Mouse (Mus musculus) spleen, adult 2 months (tissue): ENCODE results near the gene Tmem131. TPM values are rescaled to one million over a fixed set of nuclear protein-coding genes. Genes with fewer than 3 reads are reported as not detected.

Experiments used
- DNase-seq, 2 experiments: peaks; one replicate each; pipeline versions ENCODE4 v3.0.0 to v3.0.0-alpha.2; 2012 to 2021; ENCODE audit warnings: low spot score in 2 of 2, low read depth in 1 of 2
- H3K27ac ChIP-seq: fragments of 200-500 bp; 2 replicates; pipeline ENCODE4 v1.5.1; 2012; ENCODE audit warnings: low read length, inconsistent platforms; ENCODE audit not compliant: insufficient read depth
- H3K27me3 ChIP-seq: fragments of 200-500 bp; 2 replicates; pipeline ENCODE4 v1.6.1; 2012; ENCODE audit warnings: mild to moderate bottlenecking, moderate library complexity, low read length, inconsistent platforms; ENCODE audit not compliant: control insufficient read depth, insufficient read depth
- H3K36me3 ChIP-seq: fragments of 200-500 bp; 2 replicates; pipeline ENCODE4 v1.6.1; 2012; ENCODE audit warnings: mild to moderate bottlenecking, low read length, inconsistent platforms; ENCODE audit not compliant: control insufficient read depth, insufficient read depth
- H3K4me1 ChIP-seq: fragments of 200-500 bp; 2 replicates; pipeline ENCODE4 v1.6.1; 2011; ENCODE audit warnings: inconsistent platforms; ENCODE audit not compliant: control insufficient read depth, insufficient read depth, insufficient read length
- H3K4me3 ChIP-seq: fragments of 200-500 bp; 2 replicates; pipeline ENCODE4 v1.5.1; 2011; ENCODE audit warnings: mild to moderate bottlenecking, inconsistent platforms; ENCODE audit not compliant: insufficient read depth, insufficient read length; ENCODE audit errors: extremely low read depth
- CTCF ChIP-seq: fragments of 200-500 bp; IDR thresholded peaks from 2 replicates; pipeline ENCODE4 v1.5.1; 2011; ENCODE audit warnings: mild to moderate bottlenecking, inconsistent platforms; ENCODE audit not compliant: insufficient read depth, insufficient read length, insufficient replicate concordance; ENCODE audit errors: extremely low read depth
- POLR2A ChIP-seq: fragments of 200-500 bp; IDR thresholded peaks from 2 replicates; pipeline ENCODE4 v1.6.1; 2011; ENCODE audit warnings: low read depth, low read length, inconsistent platforms
- WGBS: fragments of 180-500 bp; shearing (Covaris S2); methylation state at CpG from one replicate; pipeline ENCODE4 v1.1.7; 2018; 5-methylcytosine and 5-hydroxymethylcytosine counted together
- polyA plus RNA-seq: library from polyadenylated mRNA; depleted of rRNA; stranded (reverse); fragments of >200 nt; gene quantifications from 2 replicates; pipeline ENCODE4 v1.2.3, GENCODE M21; 2012; rRNA removed

The Tmem131 gene
- polyA plus RNA-seq, 1 experiment, result 23.7 TPM

GRCm38 (mm10) chr1:36744268-36744944, 199.1 kb downstream of the Tmem131 start:
- DNase-seq, result peak; percentile 63 to 77
- 23% methylated on average over 17 of the region's 17 CpGs for WGBS
- Histone ChIP-seq H3K4me3 (peak overlapping the region; percentile 7; the same call in 1 of the 2 replicates), H3K4me1 (no peaks in the 10 kb centered on the region), H3K27me3 (no peaks in the 10 kb centered on the region), H3K27ac (no peak overlapping the region), H3K36me3 (no peaks in the 10 kb centered on the region)
- TF ChIP-seq POLR2A (no peak), CTCF (peak; percentile 68; the same call in 1 of the 2 replicates)

GRCm38 (mm10) chr1:36743046-36743445, 200.4 kb downstream of the Tmem131 start:
- H3K4me3 ChIP-seq, result no peak overlapping the region
- WGBS, result 85% methylated on average over 9 of the region's 9 CpGs
- H3K4me1 ChIP-seq, result no peaks in the 10 kb centered on the region
- DNase-seq, result no peak
- no peaks in the 10 kb centered on the region for H3K27me3 ChIP-seq
- no peaks in the 10 kb centered on the region for H3K36me3 ChIP-seq
- no peak overlapping the region for H3K27ac ChIP-seq
- TF ChIP-seq POLR2A (no peak), CTCF (no peak)

Other genes starting within 250 kb of the Tmem131 start
- gene 4933424G06Rik, start 233.5 kb downstream of the Tmem131 start, polyA plus RNA-seq, result not detected in 2 replicates
- 76.6 and 85.5 TPM in 2 replicates for gene Actr1b, start 229.2 kb downstream of the Tmem131 start, polyA plus RNA-seq
- gene Zap70, start 181.9 kb downstream of the Tmem131 start, polyA plus RNA-seq, result 40.5 and 59.0 TPM in 2 replicates
- 0.21 and 0.23 TPM in 2 replicates for gene Vwa3b, start 82.9 kb upstream of the Tmem131 start, polyA plus RNA-seq